Mouse (Mus musculus): ENCODE data around the gene Rab11fip3. TPM values are rescaled to one million over a fixed set of nuclear protein-coding genes. Genes with fewer than 3 reads are reported as not detected.

The Rab11fip3 gene
- polyA plus RNA-seq, 1 experiment from 2014 or later: 6.5 TPM

DNA sequence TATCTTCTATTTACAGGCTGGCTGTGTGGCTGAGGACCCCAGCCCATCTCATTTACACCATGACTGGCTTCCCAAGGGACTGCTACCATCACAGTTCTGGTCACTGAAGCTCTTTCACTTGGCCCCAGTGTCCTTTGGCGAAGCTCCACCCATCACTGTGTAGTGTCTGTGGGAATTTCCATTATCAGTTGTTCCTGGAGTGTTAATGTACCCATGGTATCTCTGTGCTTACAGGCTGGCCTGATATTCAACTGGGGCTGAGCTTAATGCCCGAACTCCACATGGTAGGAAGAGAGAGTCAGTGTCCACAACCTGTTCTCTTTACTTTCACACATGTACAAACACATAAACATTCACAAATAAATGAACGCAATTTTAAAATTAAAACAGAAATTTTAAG lies 75.9 kb downstream of the Rab11fip3 start:
- Histone ChIP-seq H3K27ac (ENCODE audit: low read length) (no peak overlapping the region), H3K9me3 (ENCODE audit: control insufficient read depth, low read length) (no peaks in the 10 kb centered on the region), H3K27me3 (ENCODE audit: control insufficient read depth, insufficient read depth, low read depth, low read length) (no peaks in the 10 kb centered on the region), H3K4me1 (replicated peaks; ENCODE audit: control insufficient read depth, insufficient read depth, low read length) (no peaks in the 10 kb centered on the region), H3K4me3 (ENCODE audit: low read length) (no peak overlapping the region), H3K4me2 (ENCODE audit: low read depth, low read length) (no peak overlapping the region), H3K36me3 (ENCODE audit: control insufficient read depth, insufficient read depth, low read length) (peaks cover 16% of the 10 kb centered on the region), H3K9ac (ENCODE audit: low read length) (no peak overlapping the region)
- 83% methylated on average over 3 of the region's 3 CpGs for WGBS
- ATAC-seq (ENCODE audit: low read depth): no peak

DNA sequence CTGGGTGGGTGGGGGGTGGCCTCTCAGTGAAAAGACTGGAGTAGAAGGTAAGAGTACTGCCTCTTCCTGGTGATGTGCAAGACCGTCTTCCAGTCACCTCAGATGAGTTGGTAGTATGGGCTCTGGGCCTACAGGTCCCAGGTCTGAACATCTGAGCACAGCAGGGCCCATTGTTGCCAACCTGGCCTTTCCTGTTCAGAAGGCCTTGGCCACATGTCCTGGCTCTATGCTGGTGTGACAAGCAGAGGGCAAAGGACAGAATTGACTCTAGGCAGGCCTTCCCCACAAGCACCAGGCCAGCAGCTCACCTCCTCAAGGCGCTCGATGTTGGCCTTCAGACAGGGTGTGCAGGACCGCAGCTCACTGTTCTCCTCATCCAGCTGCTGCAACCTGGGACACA lies 77.1 kb downstream of the Rab11fip3 start:
- Histone ChIP-seq H3K4me1 (replicated peaks; ENCODE audit: control insufficient read depth, insufficient read depth, low read length) (no peaks in the 10 kb centered on the region), H3K27ac (ENCODE audit: low read length) (no peak overlapping the region), H3K9me3 (ENCODE audit: control insufficient read depth, low read length) (no peaks in the 10 kb centered on the region), H3K27me3 (ENCODE audit: control insufficient read depth, insufficient read depth, low read depth, low read length) (no peaks in the 10 kb centered on the region), H3K36me3 (ENCODE audit: control insufficient read depth, insufficient read depth, low read length) (peaks cover 16% of the 10 kb centered on the region), H3K4me2 (ENCODE audit: low read depth, low read length) (no peak overlapping the region), H3K9ac (ENCODE audit: low read length) (no peak overlapping the region), H3K4me3 (ENCODE audit: low read length) (no peak overlapping the region)
- ATAC-seq (ENCODE audit: low read depth): no peak
- whole genome bisulfite sequencing: 95% methylated on average over 4 of the region's 4 CpGs

- no peak overlapping the region for H3K4me2 ChIP-seq (ENCODE audit: low read depth, low read length)
- no peak for ATAC-seq (ENCODE audit: low read depth)
- no peak overlapping the region for H3K27ac ChIP-seq (ENCODE audit: low read length)
- peaks cover 16% of the 10 kb centered on the region for H3K36me3 ChIP-seq (ENCODE audit: control insufficient read depth, insufficient read depth, low read length)
- H3K27me3 ChIP-seq (ENCODE audit: control insufficient read depth, insufficient read depth, low read depth, low read length): no peaks in the 10 kb centered on the region
- no peaks in the 10 kb centered on the region for H3K9me3 ChIP-seq (ENCODE audit: control insufficient read depth, low read length)
- WGBS: 90% methylated on average over 5 of the region's 5 CpGs
- H3K4me3 ChIP-seq (ENCODE audit: low read length): no peak overlapping the region
- peaks cover 6% of the 10 kb centered on the region for H3K4me1 ChIP-seq (replicated peaks; ENCODE audit: control insufficient read depth, insufficient read depth, low read length)
- H3K9ac ChIP-seq (ENCODE audit: low read length): no peak overlapping the region
Observed at GRCm38 (mm10) chr17:25990331-25990730, 79.0 kb downstream of the Rab11fip3 start.

GRCm38 (mm10) chr17:25985306-25986294 lies 83.8 kb downstream of the Rab11fip3 start, which contains the start of gene Capn15:
Gene Capn15 (minus strand): TSS chr17:25985796.
- peak within 1 kb of the TSS; percentile 82 for H3K27ac ChIP-seq (ENCODE audit: low read length)
- peak within 1 kb of the TSS; percentile 87 for H3K4me3 ChIP-seq (ENCODE audit: low read length)
- H3K27me3 ChIP-seq (ENCODE audit: control insufficient read depth, insufficient read depth, low read depth, low read length): no peaks in the 10 kb centered on the region
- WGBS: under 1% methylated on average over 91 of the region's 91 CpGs
- peaks cover 21% of the 10 kb centered on the region for H3K4me1 ChIP-seq (replicated peaks; ENCODE audit: control insufficient read depth, insufficient read depth, low read length)
- H3K4me2 ChIP-seq (ENCODE audit: low read depth, low read length): peak within 1 kb of the TSS; percentile 83
- peak; percentile 100 for ATAC-seq (ENCODE audit: low read depth)
- H3K9me3 ChIP-seq (ENCODE audit: control insufficient read depth, low read length): no peaks in the 10 kb centered on the region
- no peaks in the 10 kb centered on the region; the same call in 1 of the 2 replicates for H3K36me3 ChIP-seq (ENCODE audit: control insufficient read depth, insufficient read depth, low read length)
- H3K9ac ChIP-seq (ENCODE audit: low read length): peak within 1 kb of the TSS; percentile 91

DNA sequence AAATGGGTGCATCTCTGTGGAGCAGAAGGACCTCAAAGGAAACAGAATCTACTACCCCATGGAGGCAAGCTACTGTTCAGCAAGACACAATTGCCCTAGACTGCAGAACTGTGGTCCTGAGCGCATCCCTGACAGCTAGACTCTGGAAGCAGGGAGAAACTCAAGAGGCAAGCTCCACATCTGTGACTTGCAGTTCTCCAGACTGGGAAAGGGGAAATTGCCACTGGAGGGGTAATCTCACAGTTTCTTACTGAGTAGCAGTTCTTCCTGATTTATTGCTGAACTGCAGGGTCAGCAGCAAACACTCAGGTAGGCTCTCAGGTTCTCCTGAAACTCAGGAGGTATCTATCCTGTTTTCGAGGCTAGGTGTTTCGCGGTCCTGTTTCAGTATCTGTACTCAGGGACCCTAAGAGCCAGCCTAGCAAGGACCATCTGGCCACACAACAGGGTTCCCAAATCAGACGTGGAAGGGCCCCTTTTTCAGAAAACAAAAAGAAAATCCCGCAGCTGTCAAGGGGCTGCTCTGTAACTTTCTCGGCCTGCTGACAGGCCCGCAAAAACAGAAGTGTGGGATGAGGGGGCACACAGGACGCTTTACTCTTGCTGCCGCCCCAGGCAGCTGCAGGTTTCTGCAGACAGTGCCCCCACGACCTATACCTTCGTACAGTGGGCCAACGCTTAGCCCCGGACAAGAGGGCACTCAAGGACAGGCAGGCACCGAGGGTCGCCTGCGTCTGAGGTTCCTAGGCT lies 84.6 kb downstream of the Rab11fip3 start:
- no peaks in the 10 kb centered on the region for H3K36me3 ChIP-seq (ENCODE audit: control insufficient read depth, insufficient read depth, low read length)
- peak overlapping the region; percentile 83 for H3K4me2 ChIP-seq (ENCODE audit: low read depth, low read length)
- no peaks in the 10 kb centered on the region for H3K9me3 ChIP-seq (ENCODE audit: control insufficient read depth, low read length)
- H3K4me1 ChIP-seq (replicated peaks; ENCODE audit: control insufficient read depth, insufficient read depth, low read length): peaks cover 26% of the 10 kb centered on the region
- no peak for ATAC-seq (ENCODE audit: low read depth)
- WGBS: 9% methylated on average over 17 of the region's 17 CpGs
- H3K9ac ChIP-seq (ENCODE audit: low read length): peak overlapping the region; percentile 91
- H3K4me3 ChIP-seq (ENCODE audit: low read length): peak overlapping the region; percentile 87
- H3K27me3 ChIP-seq (ENCODE audit: control insufficient read depth, insufficient read depth, low read depth, low read length): no peaks in the 10 kb centered on the region
- peak overlapping the region; percentile 82 for H3K27ac ChIP-seq (ENCODE audit: low read length)

GRCm38 (mm10) chr17:25984066-25984465 lies 85.3 kb downstream of the Rab11fip3 start:
- Histone ChIP-seq H3K27me3 (ENCODE audit: control insufficient read depth, insufficient read depth, low read depth, low read length) (no peaks in the 10 kb centered on the region), H3K4me3 (ENCODE audit: low read length) (peak overlapping the region; percentile 87; the same call in 1 of the 2 replicates), H3K4me1 (replicated peaks; ENCODE audit: control insufficient read depth, insufficient read depth, low read length) (peaks cover 26% of the 10 kb centered on the region), H3K9me3 (ENCODE audit: control insufficient read depth, low read length) (no peaks in the 10 kb centered on the region), H3K9ac (ENCODE audit: low read length) (no peak overlapping the region), H3K4me2 (ENCODE audit: low read depth, low read length) (peak overlapping the region; percentile 83), H3K36me3 (ENCODE audit: control insufficient read depth, insufficient read depth, low read length) (no peaks in the 10 kb centered on the region), H3K27ac (ENCODE audit: low read length) (no peak overlapping the region)
- ATAC-seq (ENCODE audit: low read depth): no peak
- WGBS: 94% methylated on average over 1 of the region's 1 CpGs

GRCm38 (mm10) chr17:25982913-25983312 lies 86.4 kb downstream of the Rab11fip3 start:
- WGBS: 86% methylated on average over 3 of the region's 3 CpGs
- Histone ChIP-seq H3K4me1 (replicated peaks; ENCODE audit: control insufficient read depth, insufficient read depth, low read length) (peaks cover 26% of the 10 kb centered on the region), H3K27ac (ENCODE audit: low read length) (no peak overlapping the region), H3K9ac (ENCODE audit: low read length) (no peak overlapping the region), H3K4me2 (ENCODE audit: low read depth, low read length) (no peak overlapping the region), H3K4me3 (ENCODE audit: low read length) (no peak overlapping the region), H3K36me3 (ENCODE audit: control insufficient read depth, insufficient read depth, low read length) (0 out of 2 replicates have a peak, but pooled peaks cover under 1% of the 10 kb centered on the region), H3K9me3 (ENCODE audit: control insufficient read depth, low read length) (no peaks in the 10 kb centered on the region), H3K27me3 (ENCODE audit: control insufficient read depth, insufficient read depth, low read depth, low read length) (no peaks in the 10 kb centered on the region)
- no peak for ATAC-seq (ENCODE audit: low read depth)

DNA sequence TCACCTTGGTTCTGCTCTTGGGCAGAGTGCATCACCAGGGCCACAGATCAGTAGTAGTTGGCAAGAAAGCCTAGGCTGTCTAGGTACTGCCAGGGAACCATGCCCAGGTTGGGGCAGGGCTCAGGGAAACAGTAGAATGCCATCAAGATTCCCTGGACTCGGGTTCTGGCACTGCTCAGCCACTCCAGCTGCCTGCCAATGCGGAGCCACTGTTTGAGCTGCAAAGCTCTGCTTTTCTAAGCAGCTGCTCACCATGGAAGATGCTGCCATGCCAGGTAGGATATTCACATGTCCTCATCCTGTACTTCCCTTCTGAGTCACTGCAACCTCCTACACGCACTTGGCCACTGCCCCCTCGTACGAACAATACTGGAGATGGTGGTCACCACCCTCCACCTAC lies 88.5 kb downstream of the Rab11fip3 start:
- 0 out of 2 replicates have a peak overlapping the region, but pooled peaks have one; percentile 9 for H3K9ac ChIP-seq (ENCODE audit: low read length)
- ATAC-seq (ENCODE audit: low read depth): no peak

More for the DNA sequence above, 88.5 kb downstream of the Rab11fip3 start:
- no peak overlapping the region for H3K4me2 ChIP-seq (ENCODE audit: low read depth, low read length)
- no peaks in the 10 kb centered on the region for H3K9me3 ChIP-seq (ENCODE audit: control insufficient read depth, low read length)
- H3K27me3 ChIP-seq (ENCODE audit: control insufficient read depth, insufficient read depth, low read depth, low read length): no peaks in the 10 kb centered on the region
- H3K36me3 ChIP-seq (ENCODE audit: control insufficient read depth, insufficient read depth, low read length): 0 out of 2 replicates have a peak, but pooled peaks cover 2% of the 10 kb centered on the region
- no peak overlapping the region for H3K27ac ChIP-seq (ENCODE audit: low read length)
- 79% methylated on average over 5 of the region's 5 CpGs for WGBS
- no peak overlapping the region for H3K4me3 ChIP-seq (ENCODE audit: low read length)
- peaks cover 19% of the 10 kb centered on the region for H3K4me1 ChIP-seq (replicated peaks; ENCODE audit: control insufficient read depth, insufficient read depth, low read length)
